Mouse (Mus musculus) ovary, adult 18-20 months (tissue): ENCODE measurements around the gene Olfr1112.
"Not testable (repeated sequence)": the region's sequence is repeated elsewhere in the genome, so short reads cannot be mapped to it uniquely, and the experiment has no call there.

Source experiments
- DNase-seq: peaks from one replicate; pipeline ENCODE4 v3.0.0; 2022; ENCODE audit warnings: low spot score, mixed read lengths

Olfr1112 gene

DNA sequence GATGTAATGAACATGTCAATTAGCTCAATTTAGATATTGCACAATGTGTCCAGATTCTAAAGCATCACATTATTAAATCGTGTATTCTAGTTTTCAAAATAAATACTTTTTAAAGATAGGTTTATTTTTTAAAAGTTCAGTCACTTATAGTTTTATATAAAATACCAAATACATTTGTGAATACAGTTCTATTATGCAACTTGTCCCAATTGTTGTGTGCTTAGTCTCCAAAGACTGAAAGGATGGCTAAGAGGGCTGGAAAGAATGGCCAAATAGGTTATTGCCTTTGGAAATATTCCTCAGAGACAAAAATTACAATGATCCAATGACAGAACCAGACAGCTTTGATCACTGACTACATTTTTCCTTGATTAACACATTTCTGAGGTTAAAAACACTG is at the start of gene Olfr1112:
Gene Olfr1112, plus strand, starts transcription at position 301 of the 400 bp plus-strand sequence.
- no peak for DNase-seq

DNA sequence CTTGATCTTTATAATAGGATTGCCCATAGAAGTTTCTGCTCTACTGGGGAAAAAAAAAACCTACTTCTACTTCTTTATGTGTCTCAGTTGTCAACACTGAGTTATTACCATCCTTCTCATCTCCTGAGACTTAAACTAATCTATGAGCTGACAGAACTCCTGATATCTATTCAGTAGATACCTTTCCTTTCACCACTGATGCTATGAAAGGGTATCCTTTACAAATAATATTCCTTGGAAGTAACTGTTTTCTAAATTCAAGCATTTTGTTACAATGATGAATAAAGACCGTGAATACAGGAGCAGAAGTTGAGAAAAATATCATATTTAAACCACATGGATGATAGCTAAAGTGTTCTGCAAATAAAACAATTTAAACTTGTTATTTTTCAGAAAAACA is 47.4 kb upstream of the Olfr1112 start, which contains the start of gene Olfr1110:
Gene Olfr1110, minus strand, starts transcription at position 101 of the 400 bp plus-strand sequence.
- no peak for DNase-seq

DNA sequence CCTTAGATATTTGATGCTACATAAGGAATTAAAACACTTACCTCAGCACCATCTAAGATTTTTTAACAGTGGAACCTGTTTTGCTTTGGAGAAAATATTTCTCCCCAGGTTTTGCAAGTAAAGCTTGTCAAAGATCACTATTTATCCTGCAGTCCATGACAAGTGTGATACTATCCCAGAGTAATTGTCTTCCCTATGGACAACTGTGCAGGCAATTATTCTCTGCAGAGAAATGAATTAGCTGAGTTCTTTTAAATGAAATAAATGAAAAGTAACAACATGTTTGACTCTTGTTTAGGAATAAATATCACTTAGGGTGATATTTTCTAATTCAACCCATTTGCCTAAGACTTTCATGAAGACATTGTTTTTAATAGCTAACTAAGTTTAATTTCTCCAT is 35.1 kb upstream of the Olfr1112 start, which contains the start of gene Olfr1111:
Gene Olfr1111, minus strand, starts transcription at position 101 of the 400 bp plus-strand sequence.
- DNase-seq: no peak

DNA sequence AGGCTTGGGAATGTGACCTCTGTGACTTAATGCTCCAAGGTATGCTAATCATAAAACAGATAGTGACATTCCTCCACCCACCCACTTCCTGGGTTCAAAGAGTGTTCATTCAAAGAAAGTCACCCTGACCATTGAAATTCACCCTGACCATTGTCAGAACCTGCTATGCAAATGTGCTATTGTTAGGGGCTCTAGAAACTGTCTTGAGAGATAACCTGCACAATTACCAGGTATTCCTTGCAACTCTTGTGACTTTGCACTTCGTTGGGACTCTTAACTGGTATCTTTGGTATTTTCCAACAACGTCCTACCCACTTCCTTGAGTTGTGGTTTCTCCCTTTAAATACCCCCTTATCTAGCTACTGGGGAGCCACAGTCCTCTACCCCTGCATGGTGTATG is 19.9 kb upstream of the Olfr1112 start:
- DNase-seq: not testable (repeated sequence)

DNA sequence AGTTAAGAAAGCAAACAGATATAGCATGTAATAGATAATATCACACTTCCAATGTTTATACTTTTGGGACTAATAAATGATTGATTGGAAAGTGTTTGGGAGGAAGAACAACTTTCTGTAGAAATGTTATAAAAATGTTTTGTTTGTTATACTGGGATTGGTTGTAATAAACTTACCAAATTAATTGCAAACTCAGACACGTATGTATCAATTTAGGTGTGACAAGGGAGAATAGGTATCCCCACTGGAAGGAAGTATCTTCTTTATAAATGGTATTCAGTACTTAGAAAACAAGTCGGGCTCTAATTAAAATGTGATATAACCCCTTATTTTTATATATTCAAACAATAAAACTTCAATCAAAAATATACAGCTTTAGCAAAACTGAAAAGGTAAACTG is 21.1 kb downstream of the Olfr1112 start, which contains the start of gene Olfr1113:
Gene Olfr1113, plus strand, starts transcription at position 301 of the 400 bp plus-strand sequence.
- DNase-seq: no peak
